Mouse (Mus musculus): ENCODE measurements at regions not wholly inside any gene's neighbourhood (a gene's known extent, or its start where the extent isn't known, plus 50 kb on each side); places are given as distances from the start of the nearest gene placed in this dataset.
A peak's percentile ranks its signal among the peaks of the same experiment; 100 is the strongest.

GRCm38 (mm10) chr16:24089840-24090762 lies 101.4 kb upstream of the Bcl6 start:
- DNase-seq = no peak

GRCm38 (mm10) chr16:24083966-24084365 lies 95.3 kb upstream of the Bcl6 start:
- DNase-seq = no peak

- DNase-seq = no peak
These were observed 91.8 kb upstream of the Bcl6 start for GRCm38 (mm10) chr16:24080471-24080870.

GRCm38 (mm10) chr16:24078622-24079021 lies 90.0 kb upstream of the Bcl6 start:
- no peak for DNase-seq

- DNase-seq = no peak
These were observed 88.8 kb upstream of the Bcl6 start for GRCm38 (mm10) chr16:24077428-24077827.

GRCm38 (mm10) chr16:24076799-24077136 lies 88.1 kb upstream of the Bcl6 start:
- DNase-seq = no peak

- DNase-seq = no peak
These were observed 87.6 kb upstream of the Bcl6 start for GRCm38 (mm10) chr16:24076109-24076798.

- DNase-seq = no peak
These were observed 85.1 kb upstream of the Bcl6 start for GRCm38 (mm10) chr16:24073613-24074244.

- DNase-seq = peak; percentile 47 to 53
These were observed 84.4 kb upstream of the Bcl6 start for GRCm38 (mm10) chr16:24073065-24073464.

GRCm38 (mm10) chr16:24069411-24069810 lies 80.8 kb upstream of the Bcl6 start:
- DNase-seq = no peak

GRCm38 (mm10) chr16:24068250-24068813 lies 79.7 kb upstream of the Bcl6 start:
- DNase-seq = no peak

- DNase-seq = no peak
These were observed 73.7 kb upstream of the Bcl6 start for GRCm38 (mm10) chr16:24062314-24062713.

GRCm38 (mm10) chr16:24061496-24061895 lies 72.8 kb upstream of the Bcl6 start:
- no peak for DNase-seq

GRCm38 (mm10) chr16:24059090-24059600 lies 70.5 kb upstream of the Bcl6 start:
- DNase-seq = no peak

- no peak for DNase-seq
These were observed 68.4 kb upstream of the Bcl6 start for GRCm38 (mm10) chr16:24056885-24057531.

GRCm38 (mm10) chr16:24056123-24056884 lies 67.7 kb upstream of the Bcl6 start:
- DNase-seq = no peak

- no peak for DNase-seq
These were observed 65.6 kb upstream of the Bcl6 start for GRCm38 (mm10) chr16:24054293-24054692.

- no peak for DNase-seq
These were observed 64.8 kb upstream of the Bcl6 start for GRCm38 (mm10) chr16:24053403-24053802.

- no peak for DNase-seq
These were observed 62.4 kb upstream of the Bcl6 start for GRCm38 (mm10) chr16:24050856-24051640.

GRCm38 (mm10) chr16:24043779-24044178 lies 55.1 kb upstream of the Bcl6 start:
- DNase-seq = no peak

GRCm38 (mm10) chr16:24042977-24043376 lies 54.3 kb upstream of the Bcl6 start:
- no peak for DNase-seq

Data from thymus, adult 18-20 months (tissue).